Mouse (Mus musculus) spleen, adult 18-20 months (tissue): ENCODE data around the gene H2-M5.
A peak's percentile ranks its signal among the peaks of the same experiment; 100 is the strongest.
"Not testable (repeated sequence)": the region's sequence is repeated elsewhere in the genome, so short reads cannot be mapped to it uniquely, and the experiment has no call there.

Experiments
- DNase-seq, 2 experiments: peaks; one replicate each; pipeline ENCODE4 v3.0.0; 2022; ENCODE audit warnings: mixed read lengths in 2 of 2

H2-M5 gene

GRCm38 (mm10) chr17:36992336-36993104 lies 3.2 kb upstream of the H2-M5 start:
- DNase-seq = no peak

- DNase-seq = not testable (repeated sequence)
Measured at GRCm38 (mm10) chr17:36990630-36991029, 1.3 kb upstream of the H2-M5 start.

GRCm38 (mm10) chr17:36988475-36988874 lies 862 bp downstream of the H2-M5 start:
- DNase-seq = no peak

GRCm38 (mm10) chr17:36982253-36983155 lies 6.8 kb downstream of the H2-M5 start:
- no peak for DNase-seq

- DNase-seq = no peak
Measured at GRCm38 (mm10) chr17:36981845-36982244, 7.5 kb downstream of the H2-M5 start.

GRCm38 (mm10) chr17:36981221-36981813 lies 8.0 kb downstream of the H2-M5 start, which contains the start of gene 2410137M14Rik:
Gene 2410137M14Rik, minus strand, starts transcription at chr17:36981237.
- no peak for DNase-seq

- DNase-seq = no peak
Measured at GRCm38 (mm10) chr17:36973271-36973787, 16.0 kb downstream of the H2-M5 start.

- no peak for DNase-seq
Measured at GRCm38 (mm10) chr17:36972791-36973190, 16.5 kb downstream of the H2-M5 start.

GRCm38 (mm10) chr17:36971172-36971850 lies 18.0 kb downstream of the H2-M5 start:
- DNase-seq = no peak

GRCm38 (mm10) chr17:36970316-36970890 lies 18.9 kb downstream of the H2-M5 start:
- no peak for DNase-seq

GRCm38 (mm10) chr17:36966875-36967274 lies 22.5 kb downstream of the H2-M5 start:
- DNase-seq = no peak

- no peak for DNase-seq
Measured at GRCm38 (mm10) chr17:36961125-36961524, 28.2 kb downstream of the H2-M5 start.

- no peak for DNase-seq
Measured at GRCm38 (mm10) chr17:36958884-36959283, 30.5 kb downstream of the H2-M5 start.

- peak; percentile 75 to 80 for DNase-seq
Measured at GRCm38 (mm10) chr17:36957999-36958743, 31.2 kb downstream of the H2-M5 start, which contains the start of the genes Znrd1 and Znrd1as. Gene Znrd1, minus strand, starts transcription at chr17:36958559. Gene Znrd1as, plus strand, starts transcription at chr17:36958592.

GRCm38 (mm10) chr17:36953062-36953461 lies 36.3 kb downstream of the H2-M5 start:
- no peak for DNase-seq

- DNase-seq = no peak
Measured at GRCm38 (mm10) chr17:36952631-36953030, 36.7 kb downstream of the H2-M5 start.

- DNase-seq = peak; percentile 88 to 94
Measured at GRCm38 (mm10) chr17:36950981-36951947, 38.1 kb downstream of the H2-M5 start, which contains the start of gene Ppp1r11. Gene Ppp1r11, minus strand, starts transcription at chr17:36951741.

- no peak for DNase-seq
Measured at GRCm38 (mm10) chr17:36949265-36949664, 40.1 kb downstream of the H2-M5 start.

- no peak for DNase-seq
Measured at GRCm38 (mm10) chr17:36948286-36948685, 41.1 kb downstream of the H2-M5 start.
